Mouse (Mus musculus): ENCODE data around the gene Lcn2. TPM values are rescaled to one million over a fixed set of nuclear protein-coding genes. Genes with fewer than 3 reads are reported as not detected.

The Lcn2 gene
- polyA plus RNA-seq (2015; fragmentation: Illumina TruSeq; extraction: RNeasy Lipid Tissue Mini Kit (QIAGEN cat#74804); ENCODE audit: insufficient read depth, low replicate concordance): 8.3 TPM

GRCm38 (mm10) chr2:32387706-32388490, at the start of gene Lcn2:
Gene Lcn2, minus strand, starts transcription at chr2:32388252.

GRCm38 (mm10) chr2:32395484-32395945, 7.5 kb upstream of the Lcn2 start, which contains the start of gene Ptges2:
Gene Ptges2, plus strand, starts transcription at chr2:32395896.

DNA sequence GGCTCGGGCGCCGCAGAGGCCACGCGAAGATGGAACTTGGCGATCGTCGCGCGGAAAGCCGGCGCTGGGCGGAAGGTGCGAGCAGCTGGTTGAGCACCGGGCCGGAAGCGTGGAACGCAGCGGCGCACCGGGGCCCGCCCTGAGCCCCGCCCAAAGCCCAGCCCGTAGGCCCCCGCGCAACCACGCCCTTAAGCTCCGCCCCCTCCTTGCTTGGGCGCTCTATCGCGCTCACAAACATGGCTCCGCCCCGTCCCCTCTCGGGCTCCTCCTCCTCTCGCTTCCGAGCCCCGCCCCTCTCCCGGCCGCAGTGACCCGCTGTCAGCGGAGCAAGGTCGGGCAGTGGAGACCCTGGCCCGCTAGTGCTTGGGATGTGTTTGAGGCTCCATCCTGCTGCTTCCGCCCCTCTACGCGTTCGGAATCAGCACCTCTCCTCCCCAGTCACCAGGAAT, 6.3 kb downstream of the Lcn2 start, which contains the start of gene 1110008P14Rik:
1110008P14Rik (minus strand) TSS at position 164 of the 449 bp plus-strand sequence.

DNA sequence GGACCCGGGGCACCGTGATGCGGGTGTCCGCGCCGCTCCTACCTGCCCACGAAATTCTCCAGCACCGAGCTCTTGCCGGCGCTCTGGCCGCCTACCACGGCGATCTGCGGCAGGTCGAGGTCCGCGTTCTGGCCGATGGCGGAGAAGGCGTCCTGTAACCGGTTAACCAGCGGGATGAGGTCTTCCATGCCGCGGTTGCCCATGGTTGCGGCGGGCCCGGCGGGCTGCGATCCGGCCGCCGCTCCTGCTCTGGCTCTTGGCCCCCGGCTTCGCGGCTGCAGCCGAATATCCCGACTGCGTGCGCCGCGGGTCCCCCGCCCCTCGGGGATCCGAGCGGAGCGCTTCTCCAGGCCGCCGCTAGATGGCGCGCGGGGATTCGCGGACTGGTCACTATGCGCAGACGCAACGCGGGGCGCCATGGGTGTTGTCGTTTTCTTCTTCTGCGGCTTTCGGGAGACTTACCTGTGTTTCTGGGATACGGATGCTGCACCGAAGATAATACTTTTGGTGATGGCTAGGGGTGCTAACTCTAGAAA, 35.0 kb downstream of the Lcn2 start, which contains the start of gene Dnm1:
Dnm1 (minus strand) TSS at position 332 of the 536 bp plus-strand sequence.

DNA sequence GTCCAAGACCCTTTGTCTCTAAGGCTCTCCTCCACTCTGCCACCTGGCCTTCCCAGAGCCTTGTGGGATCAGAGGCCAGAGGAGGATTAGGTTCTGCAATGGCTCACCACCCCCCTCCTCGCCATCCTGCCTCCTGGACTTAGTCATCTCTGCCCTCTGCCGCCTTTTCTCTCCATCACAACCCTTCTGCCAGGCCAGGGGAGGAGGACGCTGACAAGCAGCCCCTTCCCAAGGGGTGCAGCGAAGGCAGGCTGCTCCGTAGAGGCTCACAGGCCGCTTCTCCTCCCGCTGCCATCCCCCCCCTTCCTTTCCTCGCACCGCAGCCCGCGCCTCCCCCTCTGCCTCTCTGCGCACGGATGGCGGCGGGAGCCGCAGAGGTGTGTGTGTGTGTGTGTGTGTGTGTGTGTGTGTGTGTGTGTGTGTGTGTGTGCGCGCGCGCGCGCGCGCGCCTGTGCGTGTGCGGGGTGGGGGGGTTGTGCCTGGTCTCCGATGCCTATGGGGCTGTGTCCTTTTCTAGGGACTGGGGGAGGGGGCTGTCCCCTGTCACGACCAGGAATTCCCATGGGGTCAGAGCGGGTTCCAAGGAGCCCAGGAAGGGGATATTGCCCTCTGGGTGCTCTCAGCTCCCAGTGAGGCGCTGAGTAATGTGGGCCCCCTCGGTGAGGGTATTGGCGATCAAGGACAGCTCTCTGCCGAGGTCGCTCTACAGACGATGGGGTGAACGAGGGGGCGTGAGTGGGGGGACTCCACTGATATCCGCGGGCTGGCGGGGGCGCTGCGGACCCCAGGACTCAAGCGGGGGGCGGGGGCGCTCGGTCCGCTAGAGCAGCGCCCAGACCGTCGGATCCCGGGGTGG, 35.7 kb downstream of the Lcn2 start, which contains the start of gene Ciz1:
Ciz1 (plus strand) TSS at position 177 of the 856 bp plus-strand sequence.

Other genes starting within 250 kb of the Lcn2 start
- gene Prrc2b, start 237.2 kb downstream of the Lcn2 start, polyA plus RNA-seq (2015; fragmentation: Illumina TruSeq; extraction: RNeasy Lipid Tissue Mini Kit (QIAGEN cat#74804); ENCODE audit: insufficient read depth, low replicate concordance): 36.5 TPM
- 10.0 TPM for gene Pomt1, start 151.7 kb downstream of the Lcn2 start, polyA plus RNA-seq (2015; fragmentation: Illumina TruSeq; extraction: RNeasy Lipid Tissue Mini Kit (QIAGEN cat#74804); ENCODE audit: insufficient read depth, low replicate concordance)
- gene Uck1, start 128.1 kb downstream of the Lcn2 start, polyA plus RNA-seq (2015; fragmentation: Illumina TruSeq; extraction: RNeasy Lipid Tissue Mini Kit (QIAGEN cat#74804); ENCODE audit: insufficient read depth, low replicate concordance): 41.0 TPM
- gene Golga2, start 100.9 kb downstream of the Lcn2 start, polyA plus RNA-seq (2015; fragmentation: Illumina TruSeq; extraction: RNeasy Lipid Tissue Mini Kit (QIAGEN cat#74804); ENCODE audit: insufficient read depth, low replicate concordance): 45.4 TPM
- gene Swi5, start 100.2 kb downstream of the Lcn2 start, polyA plus RNA-seq (2015; fragmentation: Illumina TruSeq; extraction: RNeasy Lipid Tissue Mini Kit (QIAGEN cat#74804); ENCODE audit: insufficient read depth, low replicate concordance): 264 TPM
- 93.7 TPM for gene Ciz1, start 35.9 kb downstream of the Lcn2 start, polyA plus RNA-seq (2015; fragmentation: Illumina TruSeq; extraction: RNeasy Lipid Tissue Mini Kit (QIAGEN cat#74804); ENCODE audit: insufficient read depth, low replicate concordance)
- 1.8 TPM for gene Dnm1, start 34.9 kb downstream of the Lcn2 start, polyA plus RNA-seq (2015; fragmentation: Illumina TruSeq; extraction: RNeasy Lipid Tissue Mini Kit (QIAGEN cat#74804); ENCODE audit: insufficient read depth, low replicate concordance)
- 15.2 TPM for gene 1110008P14Rik, start 6.3 kb downstream of the Lcn2 start, polyA plus RNA-seq (2015; fragmentation: Illumina TruSeq; extraction: RNeasy Lipid Tissue Mini Kit (QIAGEN cat#74804); ENCODE audit: insufficient read depth, low replicate concordance)
- gene Ptges2, start 7.6 kb upstream of the Lcn2 start, polyA plus RNA-seq (2015; fragmentation: Illumina TruSeq; extraction: RNeasy Lipid Tissue Mini Kit (QIAGEN cat#74804); ENCODE audit: insufficient read depth, low replicate concordance): 6.1 TPM
- gene Naif1, start 62.2 kb upstream of the Lcn2 start, polyA plus RNA-seq (2015; fragmentation: Illumina TruSeq; extraction: RNeasy Lipid Tissue Mini Kit (QIAGEN cat#74804); ENCODE audit: insufficient read depth, low replicate concordance): 3.5 TPM
- gene Slc25a25, start 63.2 kb upstream of the Lcn2 start, polyA plus RNA-seq (2015; fragmentation: Illumina TruSeq; extraction: RNeasy Lipid Tissue Mini Kit (QIAGEN cat#74804); ENCODE audit: insufficient read depth, low replicate concordance): 8.4 TPM
- gene Fam102a, start 147.1 kb upstream of the Lcn2 start, polyA plus RNA-seq (2015; fragmentation: Illumina TruSeq; extraction: RNeasy Lipid Tissue Mini Kit (QIAGEN cat#74804); ENCODE audit: insufficient read depth, low replicate concordance): 28.0 TPM
- gene Dpm2, start 182.6 kb upstream of the Lcn2 start, polyA plus RNA-seq (2015; fragmentation: Illumina TruSeq; extraction: RNeasy Lipid Tissue Mini Kit (QIAGEN cat#74804); ENCODE audit: insufficient read depth, low replicate concordance): 56.7 TPM
- gene Pip5kl1, start 186.5 kb upstream of the Lcn2 start, polyA plus RNA-seq (2015; fragmentation: Illumina TruSeq; extraction: RNeasy Lipid Tissue Mini Kit (QIAGEN cat#74804); ENCODE audit: insufficient read depth, low replicate concordance): not detected
- 0.15 TPM for gene 9430097D07Rik, start 187.4 kb upstream of the Lcn2 start, polyA plus RNA-seq (2015; fragmentation: Illumina TruSeq; extraction: RNeasy Lipid Tissue Mini Kit (QIAGEN cat#74804); ENCODE audit: insufficient read depth, low replicate concordance)
- gene St6galnac4, start 198.8 kb upstream of the Lcn2 start, polyA plus RNA-seq (2015; fragmentation: Illumina TruSeq; extraction: RNeasy Lipid Tissue Mini Kit (QIAGEN cat#74804); ENCODE audit: insufficient read depth, low replicate concordance): 16.1 TPM
- 11.3 TPM for gene St6galnac6, start 211.5 kb upstream of the Lcn2 start, polyA plus RNA-seq (2015; fragmentation: Illumina TruSeq; extraction: RNeasy Lipid Tissue Mini Kit (QIAGEN cat#74804); ENCODE audit: insufficient read depth, low replicate concordance)
- 6.3 TPM for gene Ak1, start 233.5 kb upstream of the Lcn2 start, polyA plus RNA-seq (2015; fragmentation: Illumina TruSeq; extraction: RNeasy Lipid Tissue Mini Kit (QIAGEN cat#74804); ENCODE audit: insufficient read depth, low replicate concordance)